Mouse (Mus musculus) common myeloid progenitor, adult 5-6 weeks (primary cell): Measurements from ENCODE around the gene Trpm7. TPM values are rescaled to one million over a fixed set of nuclear protein-coding genes. Genes with fewer than 3 reads are reported as not detected.

Experiments
- ATAC-seq: replicated peaks from 2 replicates; pipeline ENCODE4 v1.8.0; 2016; ENCODE audit warnings: low read depth, mild to moderate bottlenecking, moderate TSS enrichment, inconsistent platforms; ENCODE audit not compliant: poor library complexity, severe bottlenecking
- total RNA-seq: library from RNA; stranded (forward); fragments of 200-1000, 187-1606 nt; gene quantifications from 2 replicates; pipeline ENCODE4 v1.2.3, GENCODE M21; 2017

Trpm7 gene
- total RNA-seq, 1 experiment from 2014 or later, result 76.3 TPM

DNA sequence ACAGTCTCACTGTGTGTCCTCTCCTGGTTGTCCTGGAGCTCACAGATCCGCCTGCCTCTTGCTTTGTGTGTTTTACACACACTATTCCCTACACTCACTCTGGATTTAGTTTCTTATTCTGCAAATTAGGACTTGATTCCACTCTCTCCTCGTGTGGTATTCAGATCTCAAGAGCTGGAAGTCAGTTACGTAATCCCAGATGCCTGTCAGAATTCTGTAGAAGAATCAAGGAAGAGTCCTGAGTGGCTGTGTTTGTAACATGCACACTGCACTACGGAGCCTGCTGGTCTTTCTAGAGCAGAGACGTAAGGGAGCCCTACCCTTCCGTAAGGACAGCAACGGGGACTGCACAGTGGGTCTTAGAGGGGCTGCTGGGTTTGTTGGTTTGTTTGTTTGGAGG is 116.7 kb downstream of the Trpm7 start:
- no peak for ATAC-seq

DNA sequence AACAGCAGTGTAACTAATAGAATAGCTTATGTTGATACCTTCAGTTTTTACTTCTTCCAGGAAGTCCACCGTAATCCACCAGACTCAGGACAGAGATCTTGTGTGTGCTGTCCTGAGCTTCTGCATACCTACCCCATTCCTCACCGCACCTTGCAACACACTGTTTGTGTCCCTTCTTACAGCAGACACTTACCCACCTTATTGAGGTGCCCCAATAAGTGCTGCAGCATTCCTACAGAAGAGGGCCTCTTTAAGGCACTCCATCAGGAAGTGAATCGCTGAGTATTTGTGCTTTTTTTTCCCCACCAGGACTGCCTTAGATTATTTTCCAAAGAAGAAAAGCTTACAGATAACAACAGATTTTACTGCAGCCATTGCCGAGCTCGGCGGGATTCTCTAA is 120.4 kb downstream of the Trpm7 start:
- ATAC-seq, result no peak

DNA sequence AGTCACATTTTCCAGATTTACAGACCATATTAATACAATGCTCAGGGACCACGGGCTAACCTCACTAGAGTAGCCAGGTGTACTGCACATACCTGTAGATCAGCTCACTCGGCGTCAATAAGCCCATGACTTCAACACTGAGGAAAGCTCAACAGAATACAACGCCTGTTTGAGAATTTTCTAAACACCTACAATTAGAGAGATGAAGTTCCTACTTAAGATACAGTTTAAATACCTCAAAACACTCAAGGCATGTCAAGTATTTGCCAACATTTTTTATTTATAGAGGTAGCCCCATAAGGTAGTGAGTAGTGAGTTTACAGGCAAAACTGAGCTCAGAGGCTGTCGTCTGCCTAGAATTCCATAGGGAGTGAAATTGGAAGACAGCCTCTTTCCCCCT is 132.6 kb downstream of the Trpm7 start:
- ATAC-seq, result no peak

Other genes with a start within 250 kb of the Trpm7 start
- gene Gabpb1, start 199.9 kb downstream of the Trpm7 start, total RNA-seq, result 50.3 and 54.1 TPM in 2 replicates
- gene Usp8, start 168.9 kb downstream of the Trpm7 start, total RNA-seq, result 64.7 and 69.2 TPM in 2 replicates
- 0.15 and 0.32 TPM in 2 replicates for gene Usp50, start 92.8 kb downstream of the Trpm7 start, total RNA-seq
- gene Sppl2a, start 57.0 kb upstream of the Trpm7 start, total RNA-seq, result 34.6 and 36.8 TPM in 2 replicates
- 13.7 and 19.9 TPM in 2 replicates for gene Ap4e1, start 132.5 kb upstream of the Trpm7 start, total RNA-seq
- 35.7 and 42.0 TPM in 2 replicates for gene Blvra, start 194.4 kb upstream of the Trpm7 start, total RNA-seq